Mouse (Mus musculus): ENCODE results near the gene Neurl1a. TPM values are rescaled to one million over a fixed set of nuclear protein-coding genes. Genes with fewer than 3 reads are reported as not detected.

The Neurl1a gene
- polyA plus RNA-seq, 1 experiment, result 77.8 TPM

GRCm38 (mm10) chr19:47228725-47229252 lies 50.2 kb downstream of the Neurl1a start:
- peak; percentile 85 to 86 for DNase-seq
- TF ChIP-seq POLR2A (IDR thresholded peaks at IDR 0.05; ENCODE audit: borderline replicate concordance, insufficient read depth, low read length) (peak; percentile 28; the same call in 1 of the 2 replicates), CTCF (IDR thresholded peaks at IDR 0.05; ENCODE audit: borderline replicate concordance, insufficient read depth, low read depth, low read length) (no peak)
- WGBS, result under 1% methylated on average over 16 of the region's 17 CpGs
- peaks cover 84% of the 10 kb centered on the region for H3K4me1 ChIP-seq (ENCODE audit: control insufficient read depth, insufficient read depth, low read length)
- no peaks in the 10 kb centered on the region for H3K27me3 ChIP-seq (ENCODE audit: control insufficient read depth, insufficient read depth, low read length)
- peak overlapping the region; percentile 89 for H3K27ac ChIP-seq (ENCODE audit: insufficient read depth, low read length)
- H3K4me3 ChIP-seq (replicated peaks; ENCODE audit: insufficient read depth, low read depth, low read length), result peak overlapping the region; percentile 61

- TF ChIP-seq CTCF (IDR thresholded peaks at IDR 0.05; ENCODE audit: borderline replicate concordance, insufficient read depth, low read depth, low read length), result no peak
- TF ChIP-seq POLR2A (IDR thresholded peaks at IDR 0.05; ENCODE audit: borderline replicate concordance, insufficient read depth, low read length), result no peak
- peak; percentile 85 to 93 for DNase-seq
- Histone ChIP-seq H3K27me3 (ENCODE audit: control insufficient read depth, insufficient read depth, low read length) (no peaks in the 10 kb centered on the region), H3K4me3 (replicated peaks; ENCODE audit: insufficient read depth, low read depth, low read length) (peak overlapping the region; percentile 61), H3K4me1 (ENCODE audit: control insufficient read depth, insufficient read depth, low read length) (peaks cover 85% of the 10 kb centered on the region), H3K27ac (ENCODE audit: insufficient read depth, low read length) (peak overlapping the region; percentile 89)
- 9% methylated on average over 5 of the region's 5 CpGs for WGBS
These were observed 50.8 kb downstream of the Neurl1a start for GRCm38 (mm10) chr19:47229461-47229860.

- 49% methylated on average over 7 of the region's 7 CpGs for WGBS
- Histone ChIP-seq H3K4me1 (ENCODE audit: control insufficient read depth, insufficient read depth, low read length) (peaks cover 81% of the 10 kb centered on the region), H3K27me3 (ENCODE audit: control insufficient read depth, insufficient read depth, low read length) (no peaks in the 10 kb centered on the region), H3K4me3 (replicated peaks; ENCODE audit: insufficient read depth, low read depth, low read length) (peak overlapping the region; percentile 9), H3K27ac (ENCODE audit: insufficient read depth, low read length) (peak overlapping the region; percentile 89)
- no peak for TF ChIP-seq POLR2A (IDR thresholded peaks at IDR 0.05; ENCODE audit: borderline replicate concordance, insufficient read depth, low read length)
- peak in 1 of 2 experiments; percentile 44 for DNase-seq
These were observed 51.5 kb downstream of the Neurl1a start for GRCm38 (mm10) chr19:47230082-47230481.

- Histone ChIP-seq H3K27me3 (ENCODE audit: control insufficient read depth, insufficient read depth, low read length) (no peaks in the 10 kb centered on the region), H3K4me3 (replicated peaks; ENCODE audit: insufficient read depth, low read depth, low read length) (peak overlapping the region; percentile 29), H3K4me1 (ENCODE audit: control insufficient read depth, insufficient read depth, low read length) (peaks cover 76% of the 10 kb centered on the region), H3K27ac (ENCODE audit: insufficient read depth, low read length) (peak overlapping the region; percentile 89)
- no peak for TF ChIP-seq CTCF (IDR thresholded peaks at IDR 0.05; ENCODE audit: borderline replicate concordance, insufficient read depth, low read depth, low read length)
- TF ChIP-seq POLR2A (IDR thresholded peaks at IDR 0.05; ENCODE audit: borderline replicate concordance, insufficient read depth, low read length), result no peak
- no peak for DNase-seq
- WGBS, result 41% methylated on average over 8 of the region's 8 CpGs
These were observed 52.1 kb downstream of the Neurl1a start for GRCm38 (mm10) chr19:47230682-47231081.

- no peak for TF ChIP-seq CTCF (IDR thresholded peaks at IDR 0.05; ENCODE audit: borderline replicate concordance, insufficient read depth, low read depth, low read length)
- TF ChIP-seq POLR2A (IDR thresholded peaks at IDR 0.05; ENCODE audit: borderline replicate concordance, insufficient read depth, low read length), result no peak
- Histone ChIP-seq H3K27me3 (ENCODE audit: control insufficient read depth, insufficient read depth, low read length) (no peaks in the 10 kb centered on the region), H3K27ac (ENCODE audit: insufficient read depth, low read length) (peak overlapping the region; percentile 89), H3K4me1 (ENCODE audit: control insufficient read depth, insufficient read depth, low read length) (peaks cover 76% of the 10 kb centered on the region), H3K4me3 (replicated peaks; ENCODE audit: insufficient read depth, low read depth, low read length) (no peak overlapping the region)
- 66% methylated on average over 6 of the region's 6 CpGs for WGBS
- no peak for DNase-seq
These were observed 52.8 kb downstream of the Neurl1a start for GRCm38 (mm10) chr19:47231389-47231788.

GRCm38 (mm10) chr19:47232077-47232865 lies 53.7 kb downstream of the Neurl1a start:
- peaks cover 74% of the 10 kb centered on the region for H3K4me1 ChIP-seq (ENCODE audit: control insufficient read depth, insufficient read depth, low read length)
- H3K27ac ChIP-seq (ENCODE audit: insufficient read depth, low read length), result peak overlapping the region; percentile 89
- no peaks in the 10 kb centered on the region for H3K27me3 ChIP-seq (ENCODE audit: control insufficient read depth, insufficient read depth, low read length)
- DNase-seq, result no peak
- H3K4me3 ChIP-seq (replicated peaks; ENCODE audit: insufficient read depth, low read depth, low read length), result no peak overlapping the region
- 66% methylated on average over 5 of the region's 5 CpGs for WGBS
- TF ChIP-seq CTCF (IDR thresholded peaks at IDR 0.05; ENCODE audit: borderline replicate concordance, insufficient read depth, low read depth, low read length) (no peak), POLR2A (IDR thresholded peaks at IDR 0.05; ENCODE audit: borderline replicate concordance, insufficient read depth, low read length) (no peak)

GRCm38 (mm10) chr19:47233087-47233486 lies 54.5 kb downstream of the Neurl1a start:
- WGBS, result 35% methylated on average over 3 of the region's 3 CpGs
- Histone ChIP-seq H3K4me1 (ENCODE audit: control insufficient read depth, insufficient read depth, low read length) (peaks cover 76% of the 10 kb centered on the region), H3K27me3 (ENCODE audit: control insufficient read depth, insufficient read depth, low read length) (no peaks in the 10 kb centered on the region), H3K27ac (ENCODE audit: insufficient read depth, low read length) (peak overlapping the region; percentile 67), H3K4me3 (replicated peaks; ENCODE audit: insufficient read depth, low read depth, low read length) (no peak overlapping the region)
- peak; percentile 58 to 72 for DNase-seq
- TF ChIP-seq CTCF (IDR thresholded peaks at IDR 0.05; ENCODE audit: borderline replicate concordance, insufficient read depth, low read depth, low read length) (no peak), POLR2A (IDR thresholded peaks at IDR 0.05; ENCODE audit: borderline replicate concordance, insufficient read depth, low read length) (no peak)

GRCm38 (mm10) chr19:47240076-47240475 lies 61.5 kb downstream of the Neurl1a start:
- Histone ChIP-seq H3K27me3 (ENCODE audit: control insufficient read depth, insufficient read depth, low read length) (no peaks in the 10 kb centered on the region), H3K27ac (ENCODE audit: insufficient read depth, low read length) (no peak overlapping the region), H3K4me3 (replicated peaks; ENCODE audit: insufficient read depth, low read depth, low read length) (no peak overlapping the region), H3K4me1 (ENCODE audit: control insufficient read depth, insufficient read depth, low read length) (peaks cover 49% of the 10 kb centered on the region)
- 62% methylated on average over 12 of the region's 12 CpGs for WGBS
- TF ChIP-seq POLR2A (IDR thresholded peaks at IDR 0.05; ENCODE audit: borderline replicate concordance, insufficient read depth, low read length) (no peak), CTCF (IDR thresholded peaks at IDR 0.05; ENCODE audit: borderline replicate concordance, insufficient read depth, low read depth, low read length) (no peak)
- no peak for DNase-seq
